Mouse (Mus musculus): ENCODE results near the gene Eif5a.

GRCm38 (mm10) chr11:69922012-69922756 is 426 bp upstream of the Eif5a start:
- no peak for TF ChIP-seq CTCF (IDR thresholded peaks at IDR 0.05; ENCODE audit: low read depth, low read length)
- no peak for TF ChIP-seq POLR2AphosphoS5 (IDR thresholded peaks at IDR 0.05; ENCODE audit: insufficient replicate concordance, low read depth, low read length)
